Mouse (Mus musculus): ENCODE measurements around the gene Plekha5. TPM values are rescaled to one million over a fixed set of nuclear protein-coding genes. Genes with fewer than 3 reads are reported as not detected.
"Not testable (repeated sequence)": the region's sequence is repeated elsewhere in the genome, so short reads cannot be mapped to it uniquely, and the experiment has no call there.

The Plekha5 gene
- polyA plus RNA-seq, 1 experiment from 2014 or later = 42.0 TPM

- no peaks in the 10 kb centered on the region for H3K9me3 ChIP-seq
- peaks cover 64% of the 10 kb centered on the region for H3K4me1 ChIP-seq
- H3K36me3 ChIP-seq (replicated peaks) = peaks cover under 1% of the 10 kb centered on the region; the same call in 1 of the 2 replicates
- peak; percentile 76 for DNase-seq (ENCODE audit: low spot score)
- H3K27ac ChIP-seq (replicated peaks) = peak overlapping the region; percentile 81
- H3K27me3 ChIP-seq (replicated peaks; ENCODE audit: low read depth, poor library complexity, severe bottlenecking) = no peaks in the 10 kb centered on the region
- H3K4me3 ChIP-seq = peak overlapping the region; percentile 34
- WGBS = 16% methylated on average over 10 of the region's 10 CpGs
Measured at GRCm38 (mm10) chr6:140519488-140520159, 95.8 kb downstream of the Plekha5 start.

GRCm38 (mm10) chr6:140520961-140521360 lies 97.1 kb downstream of the Plekha5 start:
- Histone ChIP-seq H3K9me3 (no peaks in the 10 kb centered on the region), H3K27ac (replicated peaks) (peak overlapping the region; percentile 76), H3K4me3 (no peak overlapping the region), H3K4me1 (peaks cover 60% of the 10 kb centered on the region), H3K27me3 (replicated peaks; ENCODE audit: low read depth, poor library complexity, severe bottlenecking) (no peaks in the 10 kb centered on the region), H3K36me3 (replicated peaks) (peaks cover 11% of the 10 kb centered on the region)
- 49% methylated on average over 6 of the region's 6 CpGs for WGBS
- DNase-seq (ENCODE audit: low spot score) = no peak

- DNase-seq (ENCODE audit: low spot score) = no peak
- H3K4me1 ChIP-seq = peaks cover 53% of the 10 kb centered on the region
- H3K9me3 ChIP-seq = no peaks in the 10 kb centered on the region
- no peak overlapping the region for H3K4me3 ChIP-seq
- peaks cover 17% of the 10 kb centered on the region for H3K36me3 ChIP-seq (replicated peaks)
- H3K27ac ChIP-seq (replicated peaks) = peak overlapping the region; percentile 30; the same call in 1 of the 2 replicates
- H3K27me3 ChIP-seq (replicated peaks; ENCODE audit: low read depth, poor library complexity, severe bottlenecking) = no peaks in the 10 kb centered on the region
- WGBS = 47% methylated on average over 5 of the region's 5 CpGs
Measured at GRCm38 (mm10) chr6:140521832-140522231, 98.0 kb downstream of the Plekha5 start.

- Histone ChIP-seq H3K4me3 (no peak overlapping the region), H3K27ac (replicated peaks) (0 out of 2 replicates have a peak overlapping the region, but pooled peaks have one; percentile 30), H3K27me3 (replicated peaks; ENCODE audit: low read depth, poor library complexity, severe bottlenecking) (no peaks in the 10 kb centered on the region), H3K4me1 (peaks cover 46% of the 10 kb centered on the region), H3K9me3 (no peaks in the 10 kb centered on the region), H3K36me3 (replicated peaks) (peaks cover 33% of the 10 kb centered on the region)
- 89% methylated on average over 4 of the region's 4 CpGs for WGBS
- DNase-seq (ENCODE audit: low spot score) = no peak
Measured at GRCm38 (mm10) chr6:140523600-140523999, 99.7 kb downstream of the Plekha5 start.

GRCm38 (mm10) chr6:140528414-140528813 lies 104.6 kb downstream of the Plekha5 start:
- Histone ChIP-seq H3K9me3 (no peaks in the 10 kb centered on the region), H3K4me3 (no peak overlapping the region), H3K27ac (replicated peaks) (no peak overlapping the region), H3K36me3 (replicated peaks) (peaks cover 66% of the 10 kb centered on the region), H3K4me1 (peaks cover 2% of the 10 kb centered on the region; the same call in 1 of the 2 replicates), H3K27me3 (replicated peaks; ENCODE audit: low read depth, poor library complexity, severe bottlenecking) (no peaks in the 10 kb centered on the region)
- WGBS = 86% methylated on average over 6 of the region's 6 CpGs
- DNase-seq (ENCODE audit: low spot score) = no peak

GRCm38 (mm10) chr6:140532858-140533257 lies 109.0 kb downstream of the Plekha5 start:
- H3K27me3 ChIP-seq (replicated peaks; ENCODE audit: low read depth, poor library complexity, severe bottlenecking) = not testable (repeated sequence)
- 96% methylated on average over 1 of the region's 1 CpGs for WGBS
- peaks cover 82% of the 10 kb centered on the region for H3K36me3 ChIP-seq (replicated peaks)

GRCm38 (mm10) chr6:140533606-140534005 lies 109.8 kb downstream of the Plekha5 start:
- WGBS = 94% methylated on average over 5 of the region's 5 CpGs
- H3K4me3 ChIP-seq = no peak overlapping the region
- peaks cover 82% of the 10 kb centered on the region for H3K36me3 ChIP-seq (replicated peaks)
- no peak for DNase-seq (ENCODE audit: low spot score)
- H3K4me1 ChIP-seq = no peaks in the 10 kb centered on the region
- no peaks in the 10 kb centered on the region for H3K9me3 ChIP-seq
- H3K27ac ChIP-seq (replicated peaks) = no peak overlapping the region
- H3K27me3 ChIP-seq (replicated peaks; ENCODE audit: low read depth, poor library complexity, severe bottlenecking) = no peaks in the 10 kb centered on the region

More at GRCm38 (mm10) chr6:140532858-140533257, 109.0 kb downstream of the Plekha5 start:
- DNase-seq (ENCODE audit: low spot score); H3K9me3 ChIP-seq; H3K4me1 ChIP-seq; H3K27ac ChIP-seq (replicated peaks); H3K4me3 ChIP-seq: not testable (repeated sequence)

- no peaks in the 10 kb centered on the region for H3K27me3 ChIP-seq (replicated peaks; ENCODE audit: low read depth, poor library complexity, severe bottlenecking)
- H3K4me1 ChIP-seq = no peaks in the 10 kb centered on the region
- no peak overlapping the region for H3K4me3 ChIP-seq
- no peaks in the 10 kb centered on the region for H3K9me3 ChIP-seq
- WGBS = 92% methylated on average over 8 of the region's 8 CpGs
- no peak for DNase-seq (ENCODE audit: low spot score)
- no peak overlapping the region for H3K27ac ChIP-seq (replicated peaks)
- H3K36me3 ChIP-seq (replicated peaks) = peaks cover 83% of the 10 kb centered on the region
Measured at GRCm38 (mm10) chr6:140535504-140535903, 111.7 kb downstream of the Plekha5 start.

GRCm38 (mm10) chr6:140541919-140542318 lies 118.1 kb downstream of the Plekha5 start:
- H3K27ac ChIP-seq (replicated peaks) = no peak overlapping the region
- peaks cover 80% of the 10 kb centered on the region for H3K36me3 ChIP-seq (replicated peaks)
- no peak for DNase-seq (ENCODE audit: low spot score)
- H3K4me1 ChIP-seq = peaks cover 10% of the 10 kb centered on the region
- H3K9me3 ChIP-seq = no peaks in the 10 kb centered on the region
- H3K27me3 ChIP-seq (replicated peaks; ENCODE audit: low read depth, poor library complexity, severe bottlenecking) = no peaks in the 10 kb centered on the region
- H3K4me3 ChIP-seq = no peak overlapping the region
- 96% methylated on average over 3 of the region's 3 CpGs for WGBS

- Histone ChIP-seq H3K27ac (replicated peaks) (no peak overlapping the region), H3K36me3 (replicated peaks) (peaks cover 81% of the 10 kb centered on the region), H3K27me3 (replicated peaks; ENCODE audit: low read depth, poor library complexity, severe bottlenecking) (no peaks in the 10 kb centered on the region), H3K9me3 (no peaks in the 10 kb centered on the region), H3K4me3 (no peak overlapping the region), H3K4me1 (peaks cover 23% of the 10 kb centered on the region)
- 86% methylated on average over 11 of the region's 11 CpGs for WGBS
- no peak for DNase-seq (ENCODE audit: low spot score)
Measured at GRCm38 (mm10) chr6:140543005-140543794, 119.3 kb downstream of the Plekha5 start.

GRCm38 (mm10) chr6:140546095-140546494 lies 122.2 kb downstream of the Plekha5 start:
- Histone ChIP-seq H3K36me3 (replicated peaks) (peaks cover 79% of the 10 kb centered on the region), H3K4me3 (no peak overlapping the region), H3K4me1 (peaks cover 25% of the 10 kb centered on the region), H3K9me3 (no peaks in the 10 kb centered on the region), H3K27ac (replicated peaks) (no peak overlapping the region), H3K27me3 (replicated peaks; ENCODE audit: low read depth, poor library complexity, severe bottlenecking) (no peaks in the 10 kb centered on the region)
- no peak for DNase-seq (ENCODE audit: low spot score)
- WGBS = 85% methylated on average over 8 of the region's 8 CpGs

- WGBS = 59% methylated on average over 12 of the region's 12 CpGs
- Histone ChIP-seq H3K4me3 (no peak overlapping the region), H3K27ac (replicated peaks) (no peak overlapping the region), H3K27me3 (replicated peaks; ENCODE audit: low read depth, poor library complexity, severe bottlenecking) (no peaks in the 10 kb centered on the region), H3K4me1 (peaks cover 25% of the 10 kb centered on the region), H3K36me3 (replicated peaks) (peaks cover 85% of the 10 kb centered on the region), H3K9me3 (no peaks in the 10 kb centered on the region)
- no peak for DNase-seq (ENCODE audit: low spot score)
Measured at GRCm38 (mm10) chr6:140546648-140547201, 122.9 kb downstream of the Plekha5 start.
